Mouse (Mus musculus) MEL (cell line): Measurements from ENCODE around the gene Gm10073.

ENCODE experiments used
- CTCF ChIP-seq, 3 experiments: IDR thresholded peaks in 2 of 3; conservative IDR thresholded peaks in 1 of 3; 2 replicates each; pipeline ENCODE4 v1.5.1; 2011 to 2012; ENCODE audit warnings: low read length in 3 of 3, low read depth in 2 of 3, mild to moderate bottlenecking in 2 of 3, improper control_type of control experiment in 1 of 3, inconsistent platforms in 1 of 3, mixed read lengths in 1 of 3, moderate library complexity in 1 of 3; ENCODE audit not compliant: control insufficient read depth in 1 of 3, insufficient read depth in 1 of 3, poor library complexity in 1 of 3, severe bottlenecking in 1 of 3
- EP300 ChIP-seq, 2 experiments: IDR thresholded peaks; 2 replicates each; pipeline ENCODE4 v1.6.1; 2011; ENCODE audit warnings: improper control_type of control experiment in 2 of 2, low read length in 2 of 2, low read depth in 1 of 2, mild to moderate bottlenecking in 1 of 2
- GATA1 ChIP-seq: IDR thresholded peaks from 2 replicates; pipeline ENCODE4 v1.6.1; 2011; ENCODE audit warnings: low read depth, low read length, improper control_type of control experiment
- HCFC1 ChIP-seq: IDR thresholded peaks from 2 replicates; pipeline ENCODE4 v1.6.1; 2012; ENCODE audit warnings: low read depth, mild to moderate bottlenecking, inconsistent platforms, low read length, improper control_type of control experiment, moderate library complexity
- MAX ChIP-seq: IDR thresholded peaks from 2 replicates; pipeline ENCODE4 v1.6.1; 2011; ENCODE audit warnings: low read length, improper control_type of control experiment
- MAZ ChIP-seq: IDR thresholded peaks from 2 replicates; pipeline ENCODE4 v1.6.1; 2012; ENCODE audit warnings: low read depth, mild to moderate bottlenecking, inconsistent platforms, low read length, improper control_type of control experiment
- MXI1 ChIP-seq: IDR thresholded peaks from 2 replicates; pipeline ENCODE4 v1.6.1; 2011; ENCODE audit warnings: mild to moderate bottlenecking, low read depth, low read length, improper control_type of control experiment
- NRF1 ChIP-seq: IDR thresholded peaks from 2 replicates; pipeline ENCODE4 v1.6.1; 2014; ENCODE audit warnings: low read depth, mild to moderate bottlenecking, inconsistent platforms, low read length, improper control_type of control experiment, moderate library complexity; ENCODE audit not compliant: poor library complexity, insufficient read depth, severe bottlenecking
- POLR2A ChIP-seq, 2 experiments: IDR thresholded peaks; 2 replicates each; pipeline ENCODE4 v1.6.1; 2011 to 2012; ENCODE audit warnings: low read length in 2 of 2, mild to moderate bottlenecking in 2 of 2, control low read depth in 1 of 2, improper control_type of control experiment in 1 of 2, low read depth in 1 of 2, moderate library complexity in 1 of 2; ENCODE audit not compliant: control insufficient read depth in 1 of 2, insufficient read depth in 1 of 2, poor library complexity in 1 of 2
- TAL1 ChIP-seq: IDR thresholded peaks from 2 replicates; pipeline ENCODE4 v1.6.1; 2012; ENCODE audit warnings: mild to moderate bottlenecking, inconsistent platforms, low read length, moderate library complexity, mixed read lengths
- ZC3H11A ChIP-seq: IDR thresholded peaks from 2 replicates; pipeline ENCODE4 v1.6.1; 2012; ENCODE audit warnings: low read depth, mild to moderate bottlenecking, inconsistent platforms, low read length, improper control_type of control experiment
- ZMIZ1 ChIP-seq: IDR thresholded peaks from 2 replicates; pipeline ENCODE4 v1.6.1; 2012; ENCODE audit warnings: low read depth, mild to moderate bottlenecking, inconsistent platforms, low read length, improper control_type of control experiment, moderate library complexity
- ZNF384 ChIP-seq: IDR thresholded peaks from 2 replicates; pipeline ENCODE4 v1.6.1; 2012; ENCODE audit warnings: low read depth, mild to moderate bottlenecking, inconsistent platforms, low read length, improper control_type of control experiment

- TF ChIP-seq CTCF (IDR thresholded peaks at IDR 0.05 in 2 of 3, conservative IDR thresholded peaks at IDR 0.05 in 1 of 3; ENCODE audit: control insufficient read depth in 1 of 3, insufficient read depth in 1 of 3, low read depth in 2 of 3, low read length in 3 of 3, poor library complexity in 1 of 3, severe bottlenecking in 1 of 3) = no peak
- no peak for TF ChIP-seq EP300 (IDR thresholded peaks at IDR 0.05; ENCODE audit: low read depth in 1 of 2, low read length in 2 of 2)
- no peak for TF ChIP-seq TAL1
- no peak for TF ChIP-seq HCFC1
- TF ChIP-seq MXI1 = no peak
- no peak for TF ChIP-seq MAZ
- no peak for TF ChIP-seq POLR2A (IDR thresholded peaks at IDR 0.05; ENCODE audit: control insufficient read depth in 1 of 2, insufficient read depth in 1 of 2, low read depth in 1 of 2, low read length in 2 of 2, poor library complexity in 1 of 2)
- TF ChIP-seq GATA1 = no peak
- TF ChIP-seq ZMIZ1 = no peak
- TF ChIP-seq NRF1 = no peak
- TF ChIP-seq ZNF384 = no peak
- TF ChIP-seq ZC3H11A = no peak
- TF ChIP-seq MAX = no peak
Measured at GRCm38 (mm10) chr8:106617196-106617595, 43.9 kb upstream of the Gm10073 start.
